Mouse (Mus musculus): Measurements from ENCODE around the gene Atxn10. TPM values are rescaled to one million over a fixed set of nuclear protein-coding genes. Genes with fewer than 3 reads are reported as not detected.
A peak's percentile ranks its signal among the peaks of the same experiment; 100 is the strongest.
"Not testable (repeated sequence)": the region's sequence is repeated elsewhere in the genome, so short reads cannot be mapped to it uniquely, and the experiment has no call there.

Gene Atxn10
- total and polyA plus RNA-seq, 2 experiments from 2014 or later, result 271 to 519 TPM

DNA sequence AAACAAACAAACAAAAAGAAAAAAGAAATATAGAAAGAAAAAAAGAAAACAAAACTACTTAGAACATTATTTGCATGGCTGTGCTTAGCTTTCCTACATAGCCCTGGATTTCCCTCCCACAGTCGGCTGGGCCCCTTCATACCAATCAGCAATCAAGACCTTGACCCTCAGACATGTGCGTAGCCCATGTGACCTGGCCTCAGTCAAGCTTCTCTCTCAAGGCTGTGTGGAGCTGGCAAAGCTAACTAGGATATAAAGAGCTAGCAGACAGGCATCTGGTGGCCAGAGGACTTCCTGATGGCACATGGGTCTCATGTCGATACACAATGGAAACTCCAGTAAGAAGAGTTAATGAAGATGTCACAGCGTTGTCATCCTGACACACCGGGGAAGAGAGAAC lies 6.9 kb upstream of the Atxn10 start:
- TF ChIP-seq CTCF (IDR thresholded peaks at IDR 0.05), result no peak

GRCm38 (mm10) chr15:85330024-85330423 lies 6.0 kb upstream of the Atxn10 start:
- no peak for DNase-seq (ENCODE audit: low spot score)
- no peaks in the 10 kb centered on the region for H3K4me1 ChIP-seq (ENCODE audit: insufficient read depth, low read length)
- no peak overlapping the region for H3K4me3 ChIP-seq (ENCODE audit: low read depth, low read length)
- WGBS, result 88% methylated on average over 6 of the region's 6 CpGs
- H3K9ac ChIP-seq (replicated peaks; ENCODE audit: low read length, poor library complexity, severe bottlenecking), result no peak overlapping the region
- no peak for ATAC-seq (ENCODE audit: low FRiP score)
- H3K9me3 ChIP-seq (ENCODE audit: low read length), result no peaks in the 10 kb centered on the region
- no peaks in the 10 kb centered on the region for H3K27me3 ChIP-seq (ENCODE audit: insufficient read depth, low read length)
- no peak for TF ChIP-seq CTCF (IDR thresholded peaks at IDR 0.05)
- no peak overlapping the region for H3K4me2 ChIP-seq (ENCODE audit: low read depth, low read length, poor library complexity, severe bottlenecking)
- H3K27ac ChIP-seq (ENCODE audit: low read depth, low read length), result no peak overlapping the region
- H3K36me3 ChIP-seq (ENCODE audit: insufficient read depth, low read length), result no peaks in the 10 kb centered on the region

More for the DNA sequence above, 6.9 kb upstream of the Atxn10 start:
- no peaks in the 10 kb centered on the region for H3K36me3 ChIP-seq (ENCODE audit: insufficient read depth, low read length)
- no peak overlapping the region for H3K27ac ChIP-seq (ENCODE audit: low read depth, low read length)
- H3K9ac ChIP-seq (replicated peaks; ENCODE audit: low read length, poor library complexity, severe bottlenecking), result no peak overlapping the region
- 87% methylated on average over 5 of the region's 5 CpGs for WGBS
- H3K4me2 ChIP-seq (ENCODE audit: low read depth, low read length, poor library complexity, severe bottlenecking), result no peak overlapping the region
- H3K9me3 ChIP-seq (ENCODE audit: low read length), result no peaks in the 10 kb centered on the region
- no peak for DNase-seq (ENCODE audit: low spot score)
- ATAC-seq (ENCODE audit: low FRiP score), result no peak
- H3K27me3 ChIP-seq (ENCODE audit: insufficient read depth, low read length), result no peaks in the 10 kb centered on the region
- no peaks in the 10 kb centered on the region for H3K4me1 ChIP-seq (ENCODE audit: insufficient read depth, low read length)
- H3K4me3 ChIP-seq (ENCODE audit: low read depth, low read length), result no peak overlapping the region

DNA sequence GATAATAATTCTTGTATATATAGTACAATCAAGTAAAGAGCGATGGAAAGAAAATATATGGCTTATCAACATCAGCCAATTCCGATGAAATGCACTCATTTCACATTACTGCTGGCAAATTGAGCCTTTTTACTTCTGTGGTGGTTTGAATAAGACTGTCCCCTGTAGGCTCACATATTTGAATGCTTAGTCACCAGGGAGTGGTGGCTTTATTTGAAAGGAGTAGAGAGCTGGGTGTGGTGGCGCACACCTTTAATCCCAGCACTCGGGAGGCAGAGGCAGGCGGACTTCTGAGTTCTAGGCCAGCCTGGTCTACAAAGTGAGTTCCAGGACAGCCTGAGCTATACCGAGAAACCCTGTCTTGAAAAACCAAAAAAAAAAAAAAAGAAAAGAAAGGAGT lies 2.5 kb upstream of the Atxn10 start:
- H3K27ac ChIP-seq (ENCODE audit: low read depth, low read length); ATAC-seq (ENCODE audit: low FRiP score); H3K9ac ChIP-seq (replicated peaks; ENCODE audit: low read length, poor library complexity, severe bottlenecking); H3K36me3 ChIP-seq (ENCODE audit: insufficient read depth, low read length); H3K27me3 ChIP-seq (ENCODE audit: insufficient read depth, low read length); H3K9me3 ChIP-seq (ENCODE audit: low read length); H3K4me2 ChIP-seq (ENCODE audit: low read depth, low read length, poor library complexity, severe bottlenecking); H3K4me1 ChIP-seq (ENCODE audit: insufficient read depth, low read length); H3K4me3 ChIP-seq (ENCODE audit: low read depth, low read length); DNase-seq (ENCODE audit: low spot score): not testable (repeated sequence)
- WGBS, result 83% methylated on average over 6 of the region's 6 CpGs

GRCm38 (mm10) chr15:85334234-85334633 lies 1.8 kb upstream of the Atxn10 start:
- Histone ChIP-seq H3K4me3 (ENCODE audit: low read depth, low read length) (no peak overlapping the region), H3K4me2 (ENCODE audit: low read depth, low read length, poor library complexity, severe bottlenecking) (no peak overlapping the region), H3K9me3 (ENCODE audit: low read length) (no peaks in the 10 kb centered on the region), H3K27ac (ENCODE audit: low read depth, low read length) (no peak overlapping the region), H3K36me3 (ENCODE audit: insufficient read depth, low read length) (no peaks in the 10 kb centered on the region), H3K27me3 (ENCODE audit: insufficient read depth, low read length) (no peaks in the 10 kb centered on the region), H3K4me1 (ENCODE audit: insufficient read depth, low read length) (peaks cover 7% of the 10 kb centered on the region; the same call in 1 of the 2 replicates), H3K9ac (replicated peaks; ENCODE audit: low read length, poor library complexity, severe bottlenecking) (no peak overlapping the region)
- ATAC-seq (ENCODE audit: low FRiP score), result no peak
- 76% methylated on average over 3 of the region's 3 CpGs for whole genome bisulfite sequencing
- no peak for TF ChIP-seq CTCF (IDR thresholded peaks at IDR 0.05)
- DNase-seq (ENCODE audit: low spot score), result no peak

DNA sequence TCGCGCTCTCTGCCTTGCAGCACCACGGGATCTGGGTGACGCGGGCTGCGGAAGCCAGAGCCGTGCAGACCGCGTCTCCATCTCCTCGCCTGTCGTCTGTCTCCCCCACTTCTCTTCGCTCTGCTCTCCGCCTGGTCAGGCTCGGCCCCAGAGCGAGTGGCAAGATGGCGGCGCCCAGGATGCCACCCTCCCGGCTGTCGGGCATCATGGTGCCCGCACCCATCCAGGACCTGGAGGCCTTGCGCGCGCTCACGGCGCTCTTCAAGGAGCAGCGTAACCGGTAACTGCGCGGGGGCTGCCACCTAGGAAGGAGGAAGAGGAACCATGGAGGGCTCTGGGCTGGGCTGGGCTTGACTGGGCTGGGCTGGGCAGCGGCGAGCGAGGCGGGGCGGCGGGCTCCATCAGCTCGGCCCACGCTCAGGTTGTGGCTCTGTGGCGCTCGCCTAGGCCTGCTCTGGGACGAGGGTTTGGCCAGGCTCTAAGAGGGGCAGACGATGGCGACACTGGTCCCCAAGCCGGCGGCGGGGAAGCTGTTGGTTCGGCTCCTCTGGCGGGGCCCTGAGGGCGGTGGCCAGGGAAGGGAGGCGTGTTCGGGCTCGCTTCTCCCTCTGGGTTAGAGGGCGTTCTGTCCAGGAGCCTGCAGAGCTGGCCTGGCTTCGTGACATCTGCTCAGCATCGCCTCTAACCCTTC lies 401 bp downstream of the Atxn10 start:
- Histone ChIP-seq H3K9me3 (ENCODE audit: low read length) (no peaks in the 10 kb centered on the region), H3K4me3 (ENCODE audit: low read depth, low read length) (peak overlapping the region; percentile 96), H3K27me3 (ENCODE audit: insufficient read depth, low read length) (no peaks in the 10 kb centered on the region), H3K9ac (replicated peaks; ENCODE audit: low read length, poor library complexity, severe bottlenecking) (peak overlapping the region; percentile 99), H3K36me3 (ENCODE audit: insufficient read depth, low read length) (no peaks in the 10 kb centered on the region), H3K4me2 (ENCODE audit: low read depth, low read length, poor library complexity, severe bottlenecking) (peak overlapping the region; percentile 73), H3K4me1 (ENCODE audit: insufficient read depth, low read length) (peaks cover 7% of the 10 kb centered on the region; the same call in 1 of the 2 replicates), H3K27ac (ENCODE audit: low read depth, low read length) (peak overlapping the region; percentile 98)
- TF ChIP-seq CTCF (IDR thresholded peaks at IDR 0.05), result no peak
- DNase-seq (ENCODE audit: low spot score) (peak; percentile 95), ATAC-seq (ENCODE audit: low FRiP score) (peak; percentile 96)
- under 1% methylated on average over 53 of the region's 54 CpGs for WGBS

DNA sequence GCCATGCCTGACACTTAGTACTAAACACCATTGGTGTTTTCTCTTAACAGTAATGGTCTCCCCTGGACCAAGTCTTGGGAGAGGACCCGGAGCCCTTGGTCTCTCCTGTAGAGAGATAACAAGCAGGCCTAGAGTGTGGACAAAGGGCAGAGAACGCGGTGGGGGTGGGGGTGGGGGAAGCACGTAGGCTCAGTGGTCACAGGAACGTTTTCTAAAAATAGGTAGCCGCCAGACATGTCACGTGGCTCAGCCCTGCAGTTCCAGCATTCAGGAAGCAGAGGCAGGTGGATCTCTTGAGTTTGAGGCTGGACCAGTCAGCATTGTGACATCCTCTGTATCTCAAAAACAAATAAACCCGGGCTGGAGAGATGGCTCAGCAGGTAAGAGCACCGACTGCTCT lies 1.2 kb downstream of the Atxn10 start:
- TF ChIP-seq CTCF (IDR thresholded peaks at IDR 0.05), result no peak
- Histone ChIP-seq H3K9ac (replicated peaks; ENCODE audit: low read length, poor library complexity, severe bottlenecking) (peak overlapping the region; percentile 99), H3K4me2 (ENCODE audit: low read depth, low read length, poor library complexity, severe bottlenecking) (peak overlapping the region; percentile 73), H3K9me3 (ENCODE audit: low read length) (no peaks in the 10 kb centered on the region), H3K4me3 (ENCODE audit: low read depth, low read length) (peak overlapping the region; percentile 96), H3K27ac (ENCODE audit: low read depth, low read length) (peak overlapping the region; percentile 98), H3K36me3 (ENCODE audit: insufficient read depth, low read length) (no peaks in the 10 kb centered on the region), H3K27me3 (ENCODE audit: insufficient read depth, low read length) (no peaks in the 10 kb centered on the region), H3K4me1 (ENCODE audit: insufficient read depth, low read length) (peaks cover 7% of the 10 kb centered on the region; the same call in 1 of the 2 replicates)
- ATAC-seq (ENCODE audit: low FRiP score) (no peak), DNase-seq (ENCODE audit: low spot score) (no peak)
- WGBS, result 52% methylated on average over 9 of the region's 9 CpGs
